Mouse (Mus musculus): ENCODE results near the gene C1qtnf5. TPM values are rescaled to one million over a fixed set of nuclear protein-coding genes. Genes with fewer than 3 reads are reported as not detected.
A peak's percentile ranks its signal among the peaks of the same experiment; 100 is the strongest.

The C1qtnf5 gene
- polyA plus RNA-seq, 1 experiment = 25.4 TPM

DNA sequence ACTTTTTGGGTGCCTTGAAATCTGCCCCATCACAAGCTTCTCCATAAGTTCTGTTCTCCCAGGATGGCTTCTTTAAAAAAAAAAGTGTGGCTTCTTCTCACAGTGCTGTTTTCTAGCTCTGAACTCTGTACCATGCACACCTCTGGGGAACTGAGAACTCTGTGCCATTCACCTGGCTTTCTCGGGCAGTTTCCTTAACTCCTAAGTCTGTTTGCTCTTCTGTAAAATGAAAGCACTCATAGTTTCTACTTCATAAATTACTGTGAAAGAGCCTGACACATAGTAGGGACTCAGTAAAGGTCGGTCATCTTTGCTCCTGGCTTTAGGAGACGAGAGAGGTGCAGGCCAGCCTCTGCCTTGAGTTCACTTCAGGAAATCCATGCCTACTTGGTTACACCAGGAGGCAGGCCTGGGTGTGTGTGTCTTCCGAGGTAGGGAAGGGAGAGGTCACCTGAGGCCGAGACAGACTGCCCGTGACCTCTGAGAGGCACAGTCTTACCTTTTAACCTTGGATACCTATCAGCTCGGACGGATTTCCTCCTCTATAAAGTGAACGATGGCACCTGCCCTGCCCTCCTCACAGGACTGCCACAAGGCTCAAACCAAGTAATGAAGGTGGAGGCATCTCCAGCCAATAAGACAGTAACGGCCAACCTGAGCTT is 28.8 kb upstream of the C1qtnf5 start:
- Histone ChIP-seq H3K4me3 (ENCODE audit: insufficient read depth, low read length) (no peak overlapping the region), H3K27ac (ENCODE audit: insufficient read depth, low read length) (no peak overlapping the region), H3K4me1 (ENCODE audit: control insufficient read depth, insufficient read depth, low read length) (0 out of 2 replicates have a peak, but pooled peaks cover 2% of the 10 kb centered on the region)
- no peak for TF ChIP-seq CTCF (IDR thresholded peaks at IDR 0.05; ENCODE audit: borderline replicate concordance, insufficient read depth, low read length)
- TF ChIP-seq POLR2A (IDR thresholded peaks at IDR 0.05; ENCODE audit: low read depth, low read length) = no peak

DNA sequence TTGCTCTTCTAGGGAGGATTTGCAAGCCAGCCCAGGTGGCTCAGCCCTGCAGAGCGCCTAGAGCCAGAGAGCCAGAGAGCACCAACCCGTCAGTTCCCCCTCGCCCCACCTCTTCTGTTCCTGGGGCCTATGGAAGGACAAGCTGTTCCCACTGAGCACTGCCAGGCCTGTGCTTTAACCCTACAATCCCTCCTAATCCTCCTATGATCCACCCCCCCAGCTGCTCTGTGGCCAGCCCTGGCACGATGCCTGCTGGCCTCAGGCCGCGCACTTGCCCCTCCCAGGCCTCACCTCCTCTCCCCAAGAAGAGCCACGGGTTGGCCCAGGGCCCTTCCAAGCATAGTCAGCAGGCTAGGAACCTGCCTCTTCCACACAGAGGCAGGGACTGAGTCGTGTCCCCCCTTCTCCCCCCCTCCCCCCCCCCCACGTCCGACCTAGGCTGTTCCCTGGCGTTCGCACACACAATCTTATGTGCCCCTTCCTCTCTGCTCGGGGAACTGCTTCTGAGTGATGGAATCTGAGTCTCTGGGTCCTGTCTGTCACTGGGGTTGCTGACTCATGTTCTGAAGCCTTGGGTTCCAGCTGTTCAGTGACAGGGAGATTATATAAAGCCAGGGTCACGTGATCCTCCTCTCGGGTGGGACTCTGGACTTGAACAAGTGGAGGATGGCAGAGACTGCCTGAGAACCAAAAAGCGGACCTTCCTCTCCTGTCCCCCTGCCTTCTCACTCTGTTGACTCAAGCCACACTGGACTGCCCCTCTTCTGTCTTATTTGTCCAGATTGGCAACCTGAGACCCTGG is 27.9 kb upstream of the C1qtnf5 start:
- TF ChIP-seq POLR2A (IDR thresholded peaks at IDR 0.05; ENCODE audit: low read depth, low read length) = no peak
- no peak for TF ChIP-seq CTCF (IDR thresholded peaks at IDR 0.05; ENCODE audit: borderline replicate concordance, insufficient read depth, low read length)
- peaks cover 7% of the 10 kb centered on the region for H3K4me1 ChIP-seq (ENCODE audit: control insufficient read depth, insufficient read depth, low read length)
- H3K27ac ChIP-seq (ENCODE audit: insufficient read depth, low read length) = no peak overlapping the region
- no peak overlapping the region for H3K4me3 ChIP-seq (ENCODE audit: insufficient read depth, low read length)

DNA sequence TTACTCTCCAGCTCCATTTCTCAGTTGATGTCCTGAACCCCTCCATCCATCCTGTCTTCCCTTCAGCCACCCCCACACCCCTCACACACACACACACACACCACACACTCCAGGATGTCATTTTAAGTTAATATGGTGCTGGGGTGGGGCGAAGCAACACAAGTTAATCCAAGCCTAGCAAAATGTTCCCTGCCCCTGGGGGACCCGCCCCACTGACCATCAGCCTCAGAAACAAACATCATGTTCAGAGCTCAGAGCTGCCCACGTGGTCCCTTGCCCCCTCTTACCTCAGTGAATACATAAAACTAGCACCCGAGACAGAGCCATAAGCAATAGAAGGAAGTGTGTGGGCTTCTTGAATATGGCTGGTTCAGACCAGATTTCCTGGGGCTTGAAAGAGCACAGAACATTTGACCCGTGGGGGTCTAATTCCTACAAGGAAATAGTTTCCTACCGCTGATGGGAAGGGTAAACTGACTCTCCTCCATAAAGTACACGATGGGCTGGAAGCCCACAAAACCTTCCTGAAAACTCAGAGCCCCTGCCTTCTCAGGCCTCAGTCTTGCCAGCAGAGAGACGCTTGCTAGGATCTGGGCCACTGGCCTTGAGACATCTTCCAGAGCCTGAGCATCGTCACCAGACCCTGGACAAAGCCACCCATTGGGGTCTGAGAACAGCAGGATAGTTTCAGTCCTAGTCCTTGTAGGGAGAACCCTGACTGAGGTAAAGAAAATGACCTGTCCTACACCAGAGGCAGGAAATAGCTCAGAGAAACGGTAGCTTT is 26.9 kb upstream of the C1qtnf5 start:
- TF ChIP-seq POLR2A (IDR thresholded peaks at IDR 0.05; ENCODE audit: low read depth, low read length) (no peak), CTCF (IDR thresholded peaks at IDR 0.05; ENCODE audit: borderline replicate concordance, insufficient read depth, low read length) (no peak)
- H3K4me1 ChIP-seq (ENCODE audit: control insufficient read depth, insufficient read depth, low read length) = peaks cover 7% of the 10 kb centered on the region
- H3K27ac ChIP-seq (ENCODE audit: insufficient read depth, low read length) = no peak overlapping the region
- H3K4me3 ChIP-seq (ENCODE audit: insufficient read depth, low read length) = no peak overlapping the region

DNA sequence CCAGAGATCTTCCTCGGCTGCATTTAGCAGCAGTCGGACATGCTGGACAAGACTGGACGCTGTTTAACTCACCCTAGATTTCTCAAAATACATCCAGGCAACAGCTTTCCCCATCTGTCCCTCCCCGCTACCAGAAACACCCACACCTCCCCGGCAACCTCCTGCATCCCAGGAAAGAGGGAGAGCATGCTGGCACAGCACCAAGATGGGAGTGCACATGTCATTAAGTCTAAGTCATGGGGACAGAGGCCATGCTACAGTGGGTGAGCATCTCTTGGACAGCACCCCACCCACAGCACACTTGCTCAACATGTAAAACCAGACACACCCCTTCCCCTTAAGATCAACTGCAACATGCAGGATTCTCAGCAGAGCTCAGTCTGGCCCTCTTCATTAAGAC is 26.1 kb upstream of the C1qtnf5 start:
- H3K4me3 ChIP-seq (ENCODE audit: insufficient read depth, low read length) = no peak overlapping the region
- peaks cover 7% of the 10 kb centered on the region for H3K4me1 ChIP-seq (ENCODE audit: control insufficient read depth, insufficient read depth, low read length)
- H3K27ac ChIP-seq (ENCODE audit: insufficient read depth, low read length) = no peak overlapping the region
- TF ChIP-seq CTCF (IDR thresholded peaks at IDR 0.05; ENCODE audit: borderline replicate concordance, insufficient read depth, low read length) = no peak
- TF ChIP-seq POLR2A (IDR thresholded peaks at IDR 0.05; ENCODE audit: low read depth, low read length) = no peak

DNA sequence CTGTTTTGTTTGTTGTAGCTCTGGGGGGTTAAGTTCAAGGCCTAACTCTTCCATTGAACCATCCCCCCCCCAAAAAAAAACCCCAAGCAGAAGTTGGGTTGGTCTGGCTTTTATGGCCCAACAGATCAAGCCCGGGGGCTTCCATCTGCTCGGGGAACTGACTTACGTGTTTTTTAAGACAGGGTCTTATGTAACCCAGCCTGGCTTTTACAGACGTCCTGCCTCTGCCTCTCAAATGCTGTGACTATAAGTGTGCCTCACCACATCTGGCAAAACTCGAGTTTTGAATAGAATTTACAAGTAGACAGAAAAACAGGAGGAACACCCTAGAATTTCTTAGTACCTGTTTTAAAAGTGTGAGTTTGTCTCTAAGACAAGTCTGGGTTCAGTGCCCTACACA is 25.5 kb upstream of the C1qtnf5 start:
- H3K4me3 ChIP-seq (ENCODE audit: insufficient read depth, low read length) = no peak overlapping the region
- no peak for TF ChIP-seq CTCF (IDR thresholded peaks at IDR 0.05; ENCODE audit: borderline replicate concordance, insufficient read depth, low read length)
- no peak overlapping the region for H3K27ac ChIP-seq (ENCODE audit: insufficient read depth, low read length)
- peaks cover 7% of the 10 kb centered on the region for H3K4me1 ChIP-seq (ENCODE audit: control insufficient read depth, insufficient read depth, low read length)

DNA sequence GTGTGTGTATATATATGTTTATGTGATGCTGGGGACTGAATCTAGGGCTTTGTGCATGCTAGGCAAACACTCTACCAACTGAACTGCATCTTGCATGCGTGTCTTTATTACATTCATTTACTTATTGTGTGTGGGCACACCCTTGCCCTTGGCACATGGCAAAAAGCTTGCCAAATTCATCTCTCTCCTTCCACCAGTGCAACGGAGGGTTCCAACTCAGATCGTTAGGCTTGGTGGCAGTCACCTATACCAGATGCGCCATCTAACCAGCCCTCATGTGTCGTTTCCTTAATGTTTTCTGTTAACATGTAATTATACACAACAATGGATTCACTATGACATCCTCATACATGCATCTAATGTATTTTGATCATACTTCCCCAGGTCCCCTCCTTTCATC is 24.8 kb upstream of the C1qtnf5 start:
- Histone ChIP-seq H3K27ac (ENCODE audit: insufficient read depth, low read length) (no peak overlapping the region), H3K4me1 (ENCODE audit: control insufficient read depth, insufficient read depth, low read length) (peaks cover 7% of the 10 kb centered on the region), H3K4me3 (ENCODE audit: insufficient read depth, low read length) (no peak overlapping the region)
- TF ChIP-seq CTCF (IDR thresholded peaks at IDR 0.05; ENCODE audit: borderline replicate concordance, insufficient read depth, low read length) = no peak
- TF ChIP-seq POLR2A (IDR thresholded peaks at IDR 0.05; ENCODE audit: low read depth, low read length) = no peak

DNA sequence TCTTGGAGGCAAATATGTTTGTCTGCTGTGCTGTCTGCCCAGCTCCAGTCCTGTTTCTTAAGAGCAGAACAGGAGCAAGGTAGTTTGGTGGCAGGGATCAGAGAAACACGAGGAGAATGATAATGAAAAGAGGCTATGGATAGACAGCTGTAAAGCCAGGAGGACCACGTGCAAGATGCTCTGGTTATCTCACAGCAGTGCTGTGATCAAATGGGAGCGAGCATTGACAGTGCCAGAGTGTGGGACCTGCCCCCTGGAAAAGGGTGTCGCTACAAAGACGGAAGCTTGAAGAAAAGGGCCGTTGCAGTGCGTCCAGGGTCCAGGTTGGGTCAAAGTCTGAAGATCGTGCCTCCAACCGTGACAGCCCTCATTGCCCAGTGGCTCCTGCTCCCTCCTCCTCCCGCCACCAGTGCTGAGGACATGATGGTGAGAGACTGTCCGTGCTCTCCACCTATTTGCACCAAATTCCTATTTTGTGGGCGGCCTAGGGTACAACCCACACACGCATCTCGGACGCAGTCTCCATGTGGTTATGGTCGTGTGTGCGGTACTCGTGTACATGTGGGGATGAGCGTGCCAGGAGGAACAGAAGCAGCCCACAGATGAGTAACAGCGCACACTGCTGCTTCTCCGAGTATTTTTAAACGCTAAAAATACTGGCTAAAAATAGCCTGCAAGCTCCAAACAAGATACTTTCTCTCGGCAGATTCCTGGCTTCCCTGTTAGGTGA is 23.5 kb upstream of the C1qtnf5 start:
- no peak overlapping the region for H3K4me3 ChIP-seq (ENCODE audit: insufficient read depth, low read length)
- H3K27ac ChIP-seq (ENCODE audit: insufficient read depth, low read length) = no peak overlapping the region
- peaks cover 10% of the 10 kb centered on the region for H3K4me1 ChIP-seq (ENCODE audit: control insufficient read depth, insufficient read depth, low read length)
- no peak for TF ChIP-seq POLR2A (IDR thresholded peaks at IDR 0.05; ENCODE audit: low read depth, low read length)
- TF ChIP-seq CTCF (IDR thresholded peaks at IDR 0.05; ENCODE audit: borderline replicate concordance, insufficient read depth, low read length) = no peak

DNA sequence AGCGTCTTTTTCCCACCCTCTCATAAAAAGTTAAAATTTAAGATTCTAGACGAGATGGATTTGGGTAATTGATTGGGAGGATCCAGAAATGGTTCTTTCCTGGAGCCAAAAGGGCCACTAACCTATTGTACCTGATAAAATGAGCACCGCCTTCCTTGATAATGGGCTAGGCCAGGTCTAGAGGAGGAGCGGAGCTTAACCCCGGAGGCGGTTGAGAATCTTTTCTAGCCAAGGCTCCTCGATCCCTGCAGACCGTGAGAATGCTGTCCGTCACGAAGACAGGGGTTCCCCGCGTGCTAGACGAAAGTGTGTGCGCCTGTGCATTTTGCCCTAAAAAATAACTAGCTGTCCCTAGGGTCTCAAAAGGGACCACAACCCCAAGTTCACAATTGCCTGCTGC is 22.8 kb upstream of the C1qtnf5 start:
- TF ChIP-seq POLR2A (IDR thresholded peaks at IDR 0.05; ENCODE audit: low read depth, low read length) = no peak
- TF ChIP-seq CTCF (IDR thresholded peaks at IDR 0.05; ENCODE audit: borderline replicate concordance, insufficient read depth, low read length) = no peak
- Histone ChIP-seq H3K4me1 (ENCODE audit: control insufficient read depth, insufficient read depth, low read length) (peaks cover 10% of the 10 kb centered on the region), H3K4me3 (ENCODE audit: insufficient read depth, low read length) (peak overlapping the region; percentile 15), H3K27ac (ENCODE audit: insufficient read depth, low read length) (no peak overlapping the region)

DNA sequence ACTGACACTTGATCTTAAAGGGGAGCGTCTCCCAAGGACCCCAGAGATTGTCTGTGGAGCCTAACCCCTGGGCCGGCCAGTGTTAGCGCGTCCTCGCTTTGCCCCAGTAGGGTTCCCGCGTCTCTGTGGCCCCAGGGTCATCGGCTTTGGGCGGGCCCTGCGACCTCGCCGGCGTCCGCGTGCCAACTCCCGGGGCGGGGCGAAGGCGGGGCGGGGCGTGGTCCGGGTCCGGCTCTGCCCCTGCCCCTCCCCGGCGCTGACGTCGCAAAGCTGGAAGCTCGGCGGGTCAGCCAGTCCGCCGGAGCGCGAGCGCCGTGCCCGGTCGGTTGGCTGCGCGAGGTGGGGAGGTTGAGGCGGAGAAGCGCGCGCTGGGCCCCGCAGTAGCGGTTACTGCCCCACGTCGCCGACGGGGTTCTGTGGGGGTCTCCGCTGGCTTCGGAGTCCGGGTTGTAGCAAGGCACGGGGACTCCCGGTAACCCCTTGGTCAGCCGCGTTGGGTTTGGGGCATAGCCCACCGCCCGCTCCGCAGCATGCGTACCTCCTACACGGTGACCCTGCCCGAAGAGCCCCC is 22.3 kb upstream of the C1qtnf5 start:
- peak overlapping the region; percentile 46 for H3K4me3 ChIP-seq (ENCODE audit: insufficient read depth, low read length)
- no peak overlapping the region for H3K27ac ChIP-seq (ENCODE audit: insufficient read depth, low read length)
- TF ChIP-seq CTCF (IDR thresholded peaks at IDR 0.05; ENCODE audit: borderline replicate concordance, insufficient read depth, low read length) (no peak), POLR2A (IDR thresholded peaks at IDR 0.05; ENCODE audit: low read depth, low read length) (peak; percentile 85)
- peaks cover 8% of the 10 kb centered on the region for H3K4me1 ChIP-seq (ENCODE audit: control insufficient read depth, insufficient read depth, low read length)
